Mouse (Mus musculus) hindbrain, embryonic 12.5 days (tissue): Measurements from ENCODE around the gene Cbfa2t2. TPM values are rescaled to one million over a fixed set of nuclear protein-coding genes. Genes with fewer than 3 reads are reported as not detected.

ENCODE experiments used
- ATAC-seq: fragments of 200-750 bp; cut with Nextera tagmentation; 2 replicates; pipeline ENCODE4 v1.8.0; 2017; ENCODE audit warnings: moderate TSS enrichment; ENCODE audit not compliant: low FRiP score
- H3K27ac ChIP-seq: fragments of 300-500 bp; sonication (generic); 2 replicates; pipeline ENCODE4 v1.5.1; 2016; ENCODE audit warnings: mild to moderate bottlenecking
- H3K27me3 ChIP-seq: fragments of 300-500 bp; sonication (generic); 2 replicates; pipeline ENCODE4 v1.6.1; 2016; ENCODE audit warnings: mild to moderate bottlenecking
- H3K36me3 ChIP-seq: fragments of 300-500 bp; sonication (generic); 2 replicates; pipeline ENCODE4 v1.6.1; 2016; ENCODE audit warnings: mild to moderate bottlenecking
- H3K4me1 ChIP-seq: fragments of 300-500 bp; sonication (generic); 2 replicates; pipeline ENCODE4 v1.6.1; 2016
- H3K4me2 ChIP-seq: fragments of 300-500 bp; sonication (generic); replicated peaks from 2 replicates; pipeline ENCODE4 v1.6.1; 2016; ENCODE audit warnings: mild to moderate bottlenecking
- H3K4me3 ChIP-seq: fragments of 300-500 bp; sonication (generic); 2 replicates; pipeline ENCODE4 v1.5.1; 2016; ENCODE audit warnings: mild to moderate bottlenecking
- H3K9ac ChIP-seq: fragments of 300-500 bp; sonication (generic); 2 replicates; pipeline ENCODE4 v1.6.1; 2016; ENCODE audit warnings: mild to moderate bottlenecking, moderate library complexity
- H3K9me3 ChIP-seq: fragments of 300-500 bp; sonication (generic); replicated peaks from 2 replicates; pipeline ENCODE4 v1.6.1; 2016; ENCODE audit warnings: mild to moderate bottlenecking
- WGBS: fragments of 180-500 bp; shearing (Covaris S2); methylation state at CpG from one replicate; pipeline ENCODE4 v1.1.7; 2016; 5-methylcytosine and 5-hydroxymethylcytosine counted together
- polyA plus RNA-seq: library from polyadenylated mRNA; unstranded; fragments of >200 nt; fragmentation: Nextera tagmentation; extraction: Ambion mirVana; gene quantifications from 2 replicates; pipeline ENCODE4 v1.2.1, GENCODE M21; 2016

The Cbfa2t2 gene
- polyA plus RNA-seq, 1 experiment from 2014 or later: 77.3 TPM

- Histone ChIP-seq H3K9ac (no peak overlapping the region), H3K36me3 (peaks cover 64% of the 10 kb centered on the region), H3K27me3 (no peaks in the 10 kb centered on the region), H3K9me3 (no peaks in the 10 kb centered on the region), H3K27ac (no peak overlapping the region), H3K4me1 (no peaks in the 10 kb centered on the region), H3K4me2 (no peak overlapping the region), H3K4me3 (no peak overlapping the region)
- WGBS: 84% methylated on average over 3 of the region's 3 CpGs
- ATAC-seq: no peak
These were observed 90.2 kb downstream of the Cbfa2t2 start for GRCm38 (mm10) chr2:154526531-154526930.

DNA sequence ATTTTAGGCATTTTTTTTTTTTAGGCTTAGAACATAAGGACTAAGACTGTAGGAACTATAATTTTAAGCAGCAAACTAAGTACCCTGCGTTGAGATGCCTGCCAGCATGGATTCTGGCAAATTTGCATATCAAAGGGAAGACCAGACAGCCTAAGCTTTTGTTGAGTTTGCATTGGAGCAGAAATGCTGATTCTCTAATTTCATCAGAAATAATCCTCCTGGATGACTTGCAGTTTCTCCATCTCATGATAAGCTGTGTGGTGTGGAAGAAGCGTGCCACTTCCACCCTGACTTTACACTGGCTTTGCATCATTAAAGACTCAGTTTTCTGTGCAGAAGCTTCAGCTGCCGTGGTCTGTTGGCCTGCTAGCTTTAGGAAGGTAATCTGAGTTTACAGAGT, 96.6 kb downstream of the Cbfa2t2 start:
- Histone ChIP-seq H3K4me1 (peaks cover 1% of the 10 kb centered on the region; the same call in 1 of the 2 replicates), H3K9me3 (no peaks in the 10 kb centered on the region), H3K4me3 (no peak overlapping the region), H3K4me2 (no peak overlapping the region), H3K27me3 (no peaks in the 10 kb centered on the region), H3K27ac (0 out of 2 replicates have a peak overlapping the region, but pooled peaks have one; percentile 18), H3K36me3 (peaks cover 46% of the 10 kb centered on the region), H3K9ac (no peak overlapping the region)
- ATAC-seq: no peak
- WGBS: 48% methylated on average over 3 of the region's 3 CpGs

- Histone ChIP-seq H3K9me3 (no peaks in the 10 kb centered on the region), H3K4me2 (no peak overlapping the region), H3K4me1 (peaks cover 17% of the 10 kb centered on the region), H3K9ac (no peak overlapping the region), H3K27ac (no peak overlapping the region), H3K27me3 (no peaks in the 10 kb centered on the region), H3K36me3 (peaks cover 40% of the 10 kb centered on the region), H3K4me3 (no peak overlapping the region)
- 94% methylated on average over 12 of the region's 12 CpGs for WGBS
- ATAC-seq: no peak
These were observed 98.5 kb downstream of the Cbfa2t2 start for GRCm38 (mm10) chr2:154534704-154535270.

- ATAC-seq: no peak
- WGBS: 67% methylated on average over 2 of the region's 2 CpGs
These were observed 102.0 kb downstream of the Cbfa2t2 start for GRCm38 (mm10) chr2:154538310-154538709.

DNA sequence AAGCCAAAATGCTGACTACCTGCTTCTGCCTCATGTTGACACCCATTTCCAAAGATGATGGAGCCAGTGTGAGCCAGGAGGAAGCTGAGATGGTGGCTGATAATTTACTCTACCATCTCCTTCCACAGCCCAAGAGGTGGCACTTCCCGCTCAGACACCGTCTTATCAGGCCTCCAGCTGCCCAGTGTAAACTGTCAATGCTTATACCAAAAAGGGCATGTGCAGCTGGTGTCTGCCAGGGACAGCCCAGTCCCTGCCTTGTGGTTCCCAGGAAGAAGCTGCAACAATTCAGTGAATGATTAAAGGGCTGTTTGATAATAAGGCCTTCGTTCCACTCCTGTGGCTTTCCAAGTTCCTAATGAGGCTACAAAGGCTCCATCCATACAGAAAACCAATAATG, 102.4 kb downstream of the Cbfa2t2 start:
- Histone ChIP-seq H3K4me3 (no peak overlapping the region), H3K36me3 (peaks cover 19% of the 10 kb centered on the region), H3K27ac (peak overlapping the region; percentile 46), H3K4me1 (peaks cover 25% of the 10 kb centered on the region), H3K4me2 (no peak overlapping the region), H3K27me3 (no peaks in the 10 kb centered on the region), H3K9me3 (no peaks in the 10 kb centered on the region), H3K9ac (no peak overlapping the region)
- ATAC-seq: peak; percentile 48; the same call in 1 of the 2 replicates
- 40% methylated on average over 3 of the region's 3 CpGs for WGBS

More at GRCm38 (mm10) chr2:154538310-154538709, 102.0 kb downstream of the Cbfa2t2 start:
- Histone ChIP-seq H3K36me3 (peaks cover 19% of the 10 kb centered on the region), H3K4me2 (no peak overlapping the region), H3K4me3 (no peak overlapping the region), H3K27ac (peak overlapping the region; percentile 46), H3K9me3 (no peaks in the 10 kb centered on the region), H3K9ac (no peak overlapping the region), H3K4me1 (peaks cover 25% of the 10 kb centered on the region), H3K27me3 (no peaks in the 10 kb centered on the region)

DNA sequence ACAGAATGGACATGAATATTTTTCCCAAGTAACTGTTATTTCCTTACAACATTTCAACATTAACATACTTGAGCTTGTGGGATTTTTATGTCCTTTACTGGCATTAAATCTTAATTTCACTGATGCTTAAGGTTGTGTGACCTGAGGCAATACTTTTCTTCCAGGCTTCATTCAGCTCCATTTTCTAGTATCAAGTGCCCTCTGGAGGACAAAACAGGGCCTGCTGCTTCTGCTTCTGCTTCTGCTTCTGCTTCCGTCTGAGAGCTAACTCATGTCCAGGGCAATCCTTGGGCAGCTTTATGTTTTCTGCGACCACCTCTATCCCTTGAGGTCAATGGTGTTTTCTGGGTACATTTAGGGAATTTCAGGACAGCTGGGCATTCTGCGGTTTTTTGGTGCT, 103.4 kb downstream of the Cbfa2t2 start:
- no peak for ATAC-seq
- Histone ChIP-seq H3K4me3 (no peak overlapping the region), H3K9me3 (no peaks in the 10 kb centered on the region), H3K36me3 (peaks cover 14% of the 10 kb centered on the region), H3K4me2 (no peak overlapping the region), H3K9ac (no peak overlapping the region), H3K4me1 (peaks cover 25% of the 10 kb centered on the region), H3K27me3 (no peaks in the 10 kb centered on the region), H3K27ac (no peak overlapping the region)
- 77% methylated on average over 3 of the region's 3 CpGs for WGBS

- Histone ChIP-seq H3K27me3 (no peaks in the 10 kb centered on the region), H3K36me3 (peaks cover 5% of the 10 kb centered on the region; the same call in 1 of the 2 replicates), H3K9ac (no peak overlapping the region), H3K27ac (no peak overlapping the region), H3K9me3 (no peaks in the 10 kb centered on the region), H3K4me3 (no peak overlapping the region), H3K4me2 (no peak overlapping the region), H3K4me1 (peaks cover 25% of the 10 kb centered on the region)
- WGBS: 81% methylated on average over 2 of the region's 2 CpGs
- no peak for ATAC-seq
These were observed 105.3 kb downstream of the Cbfa2t2 start for GRCm38 (mm10) chr2:154541630-154542029.

DNA sequence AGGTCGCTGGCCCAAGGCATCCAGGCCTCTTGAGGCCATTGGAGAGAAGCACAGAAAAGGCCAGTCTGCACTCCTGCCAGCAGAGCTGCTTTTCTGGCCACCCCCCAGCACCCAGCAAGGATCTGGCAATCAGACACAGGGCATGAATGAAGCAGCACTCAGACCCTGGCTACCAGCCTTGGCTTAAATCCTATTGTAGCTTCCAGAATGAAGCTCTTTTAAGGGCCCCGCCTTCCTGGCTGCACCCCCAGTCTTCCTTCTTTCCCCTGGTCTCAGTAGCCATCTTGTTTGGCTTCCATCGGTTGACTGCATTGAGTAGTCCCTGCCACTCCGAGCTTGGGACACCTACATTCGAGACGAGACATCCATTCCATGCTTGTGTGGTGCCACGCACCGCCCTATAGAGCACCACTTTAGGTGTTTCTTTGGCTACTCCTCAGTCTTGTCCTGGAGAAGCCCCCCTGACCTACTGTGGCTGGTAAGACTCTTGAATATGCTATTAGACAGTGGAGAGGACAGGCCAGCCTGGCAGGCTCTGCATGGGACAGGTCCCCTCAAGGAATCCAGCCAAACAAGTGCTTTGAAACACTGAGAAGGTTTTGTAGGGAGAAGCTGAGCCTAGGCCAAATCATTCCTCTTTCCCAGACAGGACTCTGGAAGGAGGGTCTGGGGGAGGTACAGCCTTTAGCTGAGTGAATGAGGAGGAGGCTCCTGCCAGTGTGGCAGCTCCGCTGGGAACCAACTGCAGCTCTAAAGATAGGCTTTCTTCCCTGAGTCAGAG, 107.5 kb downstream of the Cbfa2t2 start:
- Histone ChIP-seq H3K4me3 (no peak overlapping the region), H3K9me3 (no peaks in the 10 kb centered on the region), H3K27me3 (no peaks in the 10 kb centered on the region), H3K9ac (no peak overlapping the region), H3K4me1 (peaks cover 15% of the 10 kb centered on the region; the same call in 1 of the 2 replicates), H3K27ac (peak overlapping the region; percentile 30; the same call in 1 of the 2 replicates), H3K36me3 (peaks cover 5% of the 10 kb centered on the region; the same call in 1 of the 2 replicates), H3K4me2 (no peak overlapping the region)
- no peak for ATAC-seq
- WGBS: 88% methylated on average over 9 of the region's 9 CpGs

DNA sequence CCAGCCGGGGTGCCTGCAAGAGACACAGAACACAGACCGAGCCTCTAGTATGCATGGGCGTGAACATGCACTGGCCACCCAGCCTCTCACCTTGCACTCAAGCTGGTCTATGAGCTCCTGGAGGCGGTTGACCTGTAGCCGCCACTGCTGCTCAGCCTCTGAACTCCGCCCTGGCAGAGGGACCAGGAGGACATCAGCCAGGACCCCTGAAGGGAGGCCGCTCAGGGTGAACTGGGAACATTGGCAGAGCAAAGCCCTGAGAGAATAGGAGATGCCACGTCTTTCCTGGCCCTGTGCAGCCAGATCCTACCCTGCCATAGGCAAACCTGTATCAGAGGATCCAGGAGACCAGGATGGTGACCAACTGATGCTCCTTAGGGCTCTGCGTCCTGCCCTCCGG, 110.4 kb downstream of the Cbfa2t2 start, which contains the start of gene 1700003F12Rik:
Gene 1700003F12Rik (plus strand): TSS at position 375 of the 400 bp plus-strand sequence.
- Histone ChIP-seq H3K9ac (no peak within 1 kb of the TSS; the same call in 1 of the 2 replicates), H3K27ac (no peak within 1 kb of the TSS), H3K4me3 (no peak within 1 kb of the TSS), H3K27me3 (peaks cover 16% of the 10 kb centered on the region), H3K36me3 (peaks cover 5% of the 10 kb centered on the region; the same call in 1 of the 2 replicates), H3K4me1 (peaks cover 11% of the 10 kb centered on the region), H3K4me2 (no peak within 1 kb of the TSS), H3K9me3 (no peaks in the 10 kb centered on the region)
- 95% methylated on average over 10 of the region's 10 CpGs for WGBS
- ATAC-seq: no peak

DNA sequence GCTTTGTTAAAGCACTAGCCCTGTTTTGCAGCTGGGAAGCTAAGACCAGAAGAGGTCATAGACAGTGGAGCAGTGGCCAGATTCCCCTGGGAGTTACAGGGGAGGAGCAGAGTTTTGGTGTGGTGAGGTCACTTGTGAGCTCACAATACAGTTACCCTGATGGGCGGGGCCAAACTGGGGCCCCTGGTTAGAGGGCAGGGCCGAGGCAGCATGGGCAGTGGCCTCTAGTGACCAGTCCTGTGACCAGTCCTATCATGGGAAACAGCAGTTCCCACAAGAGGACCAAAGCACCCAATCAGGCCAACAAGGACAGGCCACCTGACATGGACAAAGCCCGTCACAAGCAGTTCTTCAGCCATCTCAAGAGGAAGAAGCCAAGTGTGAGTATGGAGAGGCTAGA, 112.4 kb downstream of the Cbfa2t2 start:
- Histone ChIP-seq H3K27me3 (peaks cover 27% of the 10 kb centered on the region), H3K4me2 (no peak overlapping the region), H3K9me3 (no peaks in the 10 kb centered on the region), H3K4me1 (peaks cover 23% of the 10 kb centered on the region), H3K36me3 (peaks cover 5% of the 10 kb centered on the region; the same call in 1 of the 2 replicates), H3K27ac (no peak overlapping the region), H3K4me3 (no peak overlapping the region), H3K9ac (no peak overlapping the region)
- WGBS: 48% methylated on average over 3 of the region's 3 CpGs
- no peak for ATAC-seq

- peak overlapping the region; percentile 40 for H3K4me3 ChIP-seq
- under 1% methylated on average over 48 of the region's 48 CpGs for WGBS
- H3K36me3 ChIP-seq: peaks cover 7% of the 10 kb centered on the region; the same call in 1 of the 2 replicates
- H3K4me2 ChIP-seq: peak overlapping the region; percentile 80
- H3K9me3 ChIP-seq: no peaks in the 10 kb centered on the region
- peak overlapping the region; percentile 58 for H3K9ac ChIP-seq
- H3K27ac ChIP-seq: no peak overlapping the region
- peaks cover 23% of the 10 kb centered on the region for H3K4me1 ChIP-seq
- peaks cover 27% of the 10 kb centered on the region for H3K27me3 ChIP-seq
- peak; percentile 78 for ATAC-seq
These were observed 113.0 kb downstream of the Cbfa2t2 start for GRCm38 (mm10) chr2:154549127-154549885.

- Histone ChIP-seq H3K36me3 (peaks cover 8% of the 10 kb centered on the region; the same call in 1 of the 2 replicates), H3K9me3 (no peaks in the 10 kb centered on the region), H3K27me3 (peaks cover 27% of the 10 kb centered on the region), H3K27ac (no peak overlapping the region), H3K4me3 (peak overlapping the region; percentile 40), H3K9ac (no peak overlapping the region), H3K4me2 (peak overlapping the region; percentile 80), H3K4me1 (peaks cover 23% of the 10 kb centered on the region)
- ATAC-seq: no peak
- WGBS: 15% methylated on average over 20 of the region's 20 CpGs
These were observed 113.6 kb downstream of the Cbfa2t2 start for GRCm38 (mm10) chr2:154549886-154550189.
